ENCODE assay signal across 10 mouse cellular contexts in genomic region chr1:174674586-174674985, GRCm38 (mm10).
DNase-seq lines count a peak whose midpoint lies in the region; ATAC-seq and TF ChIP-seq lines count a peak whose summit lies in the region.
"Had no signal": no experiment of that assay in that cellular context is flagged by ENCODE, and none has a peak within 500 bp of the region (broad histone marks: within the 10 kb centered on the region; RNA-seq: fewer than 3 reads in every experiment).

No protein-coding gene starts in this region.

- no peaks in the 10 kb centered on the region for H3K79me2 ChIP-seq in heart, adult 2 months (replicated peaks; ENCODE audit: control insufficient read depth, insufficient read depth, low read length)

- H3K9ac ChIP-seq in heart, adult 2 months (ENCODE audit: low read depth, low read length), result no peak overlapping the region

- intact Hi-C loops in heart, adult 2 months (cut with DNase I), result no loop called here
- intact Hi-C loops in heart, postnatal 25 days (cut with DNase I), result no loop called here
- intact Hi-C loops in heart, postnatal 36 days (cut with DNase I), result no loop called here

- peak; percentile 89 for ATAC-seq in megakaryocyte-erythroid progenitor cell, adult 5-6 weeks (replicated peaks; ENCODE audit: low FRiP score, low TSS enrichment, poor library complexity, severe bottlenecking)

- DNase-seq in heart, adult 2 months, result no peak
- DNase-seq in heart, postnatal 25 days (ENCODE audit: low spot score), result no peak
- DNase-seq in spleen, postnatal 4 days (ENCODE audit: low spot score in 2 of 2), result peak; percentile 14 to 65
- DNase-seq in spleen, adult 12 weeks (ENCODE audit: low spot score), result no peak
- no peak for DNase-seq in kidney, postnatal 10 days
- no peak for DNase-seq in heart, postnatal 36 days
- DNase-seq: layer of hippocampus, adult 9-11 months had no signal

- H3K4me3 ChIP-seq in heart, adult 2 months, result no peak overlapping the region
- H3K4me3 ChIP-seq in bone marrow, adult 2 months (replicated peaks; ENCODE audit: control insufficient read depth, low read depth, low read length), result no peak overlapping the region

- peak; percentile 29 for TF ChIP-seq CTCF in heart, adult 2 months (IDR thresholded peaks at IDR 0.05)
- peak; percentile 27; the same call in 1 of the 2 replicates for TF ChIP-seq CTCF in bone marrow, adult 2 months (IDR thresholded peaks at IDR 0.05; ENCODE audit: control insufficient read depth, insufficient read depth, low read length)

- H3K4me1 ChIP-seq in heart, adult 2 months (ENCODE audit: control insufficient read depth, insufficient read depth, low read length), result no peaks in the 10 kb centered on the region
- no peaks in the 10 kb centered on the region for H3K4me1 ChIP-seq in bone marrow, adult 2 months (ENCODE audit: control insufficient read depth, insufficient read depth, low read length)

- H3K27me3 ChIP-seq in heart, adult 2 months (ENCODE audit: control insufficient read depth, insufficient read depth, low read length), result no peaks in the 10 kb centered on the region

- 59% methylated on average over 8 of the region's 8 CpGs for WGBS in heart, adult 2 months
- WGBS in bone marrow, adult 2 months, result 58% methylated on average over 8 of the region's 8 CpGs

- H3K27ac ChIP-seq in heart, adult 2 months, result no peak overlapping the region
- H3K27ac ChIP-seq in bone marrow, adult 2 months (ENCODE audit: control insufficient read depth, insufficient read depth, low read depth, low read length, poor library complexity), result no peak overlapping the region
- H3K27ac ChIP-seq: macrophage had no signal

- no peaks in the 10 kb centered on the region for H3K36me3 ChIP-seq in heart, adult 2 months (ENCODE audit: control insufficient read depth, insufficient read depth, low read length)

- no peak for TF ChIP-seq POLR2A in heart, adult 2 months (IDR thresholded peaks at IDR 0.05; ENCODE audit: insufficient read depth, low read depth, low read length)
- no peak for TF ChIP-seq POLR2A in bone marrow, adult 2 months (IDR thresholded peaks at IDR 0.05; ENCODE audit: borderline replicate concordance, control insufficient read depth, low read depth, low read length)

- TF ChIP-seq EP300 in heart, adult 2 months (IDR thresholded peaks at IDR 0.05; ENCODE audit: insufficient read depth, low read depth, low read length), result no peak

Comparison
In these comparisons a context has a peak if more than half of its experiments do, and no peak if none do; other contexts are left out.
1. DNase-seq: peak in spleen, postnatal 4 days (2 of 2); none in heart, adult 2 months (0 of 2), heart, postnatal 25 days (single experiment), spleen, adult 12 weeks (single experiment), kidney, postnatal 10 days (single experiment) and heart, postnatal 36 days (0 of 2).